Mouse (Mus musculus) central nervous system, embryonic 14 days (tissue): Measurements from ENCODE around the gene Gpn2. TPM values are rescaled to one million over a fixed set of nuclear protein-coding genes. Genes with fewer than 3 reads are reported as not detected.

Experiments
- polyA plus RNA-seq: library from polyadenylated mRNA; depleted of rRNA; stranded (reverse); fragments of >200 nt; gene quantifications from 2 replicates; pipeline ENCODE4 v1.2.3, GENCODE M21; 2012; rRNA removed

Gene Gpn2
- 37.9 and 43.5 TPM in 2 replicates for polyA plus RNA-seq

GRCm38 (mm10) chr4:133584059-133584951 lies at the start of gene Gpn2:
Gene Gpn2, plus strand, starts transcription at chr4:133584362.

GRCm38 (mm10) chr4:133545272-133546231 lies 38.6 kb upstream of the Gpn2 start, which contains the start of gene Nudc:
Gene Nudc, minus strand, starts transcription at chr4:133545996.

DNA sequence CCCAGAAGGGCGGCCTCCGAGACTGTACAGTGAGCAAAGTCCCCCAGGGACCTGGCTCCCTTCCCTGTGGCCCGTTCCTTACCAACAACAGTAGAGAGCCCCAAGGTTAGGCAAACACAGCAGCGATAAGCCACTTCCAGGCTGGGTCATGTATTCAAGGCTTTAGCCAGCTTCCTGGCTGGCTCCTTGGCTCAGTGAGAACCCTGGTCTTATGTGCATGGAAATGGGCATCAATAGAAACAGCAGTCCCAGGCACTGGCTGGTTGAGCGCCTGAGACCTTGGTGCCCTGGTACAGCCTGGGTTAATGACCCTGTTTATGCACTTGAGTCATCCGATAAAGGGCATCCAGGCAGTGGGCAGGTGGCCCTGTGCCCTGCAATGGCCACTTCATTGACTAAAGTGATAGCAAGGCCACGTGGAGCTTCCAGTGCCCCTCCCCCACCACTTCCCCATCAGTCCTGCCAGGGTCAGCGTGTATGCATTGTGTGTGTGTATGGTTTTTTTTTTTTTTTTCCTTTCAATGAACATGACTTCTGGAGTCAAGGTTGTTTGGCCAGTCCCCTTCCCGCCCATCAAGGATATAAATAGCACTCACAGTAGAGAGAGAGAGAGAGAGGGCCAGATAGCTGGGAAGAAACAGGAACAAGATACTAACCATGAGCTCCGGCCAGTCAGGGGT lies 31.3 kb upstream of the Gpn2 start, which contains the start of gene Nr0b2:
Gene Nr0b2, plus strand, starts transcription at position 609 of the 680 bp plus-strand sequence.

GRCm38 (mm10) chr4:133574070-133574842 lies 9.9 kb upstream of the Gpn2 start, which contains the start of gene Gpatch3:
Gene Gpatch3, plus strand, starts transcription at chr4:133574745.

DNA sequence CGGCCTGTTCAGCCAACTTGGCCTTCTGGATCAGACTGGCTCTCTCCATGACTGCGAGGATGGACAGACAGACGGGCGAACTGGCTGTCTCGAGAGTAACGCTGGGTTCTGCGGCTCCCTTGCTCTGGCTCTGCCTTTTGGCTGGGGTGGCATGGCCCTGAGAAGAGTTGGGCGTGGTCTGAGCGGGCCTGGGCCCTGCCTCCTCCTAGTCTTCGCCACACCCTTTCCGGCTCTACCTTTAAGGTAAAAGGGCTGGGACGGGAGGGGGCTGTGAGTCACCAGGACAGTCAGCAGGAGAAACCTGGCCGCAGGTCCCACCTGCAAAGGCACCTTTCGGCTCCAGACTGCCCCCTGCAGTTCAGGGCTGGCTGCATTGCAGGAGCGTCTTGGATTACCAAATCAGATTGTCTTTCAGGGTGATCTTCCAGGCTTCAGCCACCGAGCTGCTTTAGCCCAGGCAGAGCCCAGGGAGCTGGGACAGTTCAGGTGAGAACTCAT lies 17.6 kb downstream of the Gpn2 start, which contains the start of gene Sfn:
Gene Sfn, minus strand, starts transcription at position 448 of the 498 bp plus-strand sequence.

Other genes starting within 250 kb of the Gpn2 start
- gene Wdtc1, start 230.9 kb upstream of the Gpn2 start, polyA plus RNA-seq, result 35.0 and 35.1 TPM in 2 replicates
- 25.2 and 28.1 TPM in 2 replicates for gene Slc9a1, start 214.7 kb upstream of the Gpn2 start, polyA plus RNA-seq
- gene Tent5b, start 104.2 kb upstream of the Gpn2 start, polyA plus RNA-seq, result 0.17 and 0.44 TPM in 2 replicates
- gene Trnp1, start 85.8 kb upstream of the Gpn2 start, polyA plus RNA-seq, result 8.0 and 8.1 TPM in 2 replicates
- 0.16 and 1.6 TPM in 2 replicates for gene Kdf1, start 65.4 kb upstream of the Gpn2 start, polyA plus RNA-seq
- gene Nudc, start 38.4 kb upstream of the Gpn2 start, polyA plus RNA-seq, result 195 and 203 TPM in 2 replicates
- 0.06 TPM in 1 of 2 replicates, not detected in the other for gene Nr0b2, start 31.0 kb upstream of the Gpn2 start, polyA plus RNA-seq
- 8.0 TPM in 2 replicates for gene Gpatch3, start 9.6 kb upstream of the Gpn2 start, polyA plus RNA-seq
- 3.2 and 15.8 TPM in 2 replicates for gene Sfn, start 17.8 kb downstream of the Gpn2 start, polyA plus RNA-seq
- 31.6 and 33.7 TPM in 2 replicates for gene Zdhhc18, start 65.8 kb downstream of the Gpn2 start, polyA plus RNA-seq
- gene Pigv, start 88.3 kb downstream of the Gpn2 start, polyA plus RNA-seq, result 11.5 and 11.7 TPM in 2 replicates
- gene Arid1a, start 172.4 kb downstream of the Gpn2 start, polyA plus RNA-seq, result 89.4 and 90.0 TPM in 2 replicates